ENCODE assay signal across 29 mouse cellular contexts in the genomic region with DNA sequence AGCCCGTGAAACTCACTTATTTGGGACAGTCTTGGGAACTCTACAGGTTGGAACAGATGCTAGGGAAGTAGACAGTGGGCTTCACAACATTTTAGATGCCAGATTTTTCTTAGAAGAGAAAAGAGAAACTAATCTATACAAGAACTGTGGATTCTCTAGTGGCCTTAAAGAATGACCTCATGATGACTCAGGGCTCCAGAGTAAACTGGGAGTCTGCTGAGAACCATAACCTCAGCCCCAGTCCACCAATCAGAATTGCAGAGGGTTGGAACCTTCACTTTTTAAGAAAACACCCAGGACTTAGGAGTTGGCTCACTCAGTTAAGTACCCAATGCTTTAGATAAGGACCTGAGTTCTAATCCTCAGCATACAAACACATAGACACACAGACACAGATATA.
DNase-seq lines count a peak whose midpoint lies in the region; ATAC-seq lines count a peak whose summit lies in the region.
"Had no signal": no experiment of that assay in that cellular context is flagged by ENCODE, and none has a peak within 500 bp of the region (broad histone marks: within the 10 kb centered on the region; RNA-seq: fewer than 3 reads in every experiment).

No protein-coding gene starts in this region.

- no peaks in the 10 kb centered on the region for H3K4me1 ChIP-seq in intestine, embryonic 16.5 days (ENCODE audit: control insufficient read depth, insufficient read depth, low read length)
- H3K4me1 ChIP-seq: embryonic facial prominence, embryonic 12.5 days; embryonic facial prominence, embryonic 15.5 days; forebrain, embryonic 10.5 days; forebrain, embryonic 13.5 days; heart, embryonic 12.5 days; heart, embryonic 15.5 days had no signal

- no peaks in the 10 kb centered on the region for H3K9me3 ChIP-seq in intestine, embryonic 16.5 days (ENCODE audit: control insufficient read depth, low read length)
- H3K9me3 ChIP-seq: embryonic facial prominence, embryonic 12.5 days; embryonic facial prominence, embryonic 15.5 days; forebrain, embryonic 10.5 days; forebrain, embryonic 13.5 days; heart, embryonic 12.5 days; heart, embryonic 15.5 days had no signal

- H3K36me3 ChIP-seq in intestine, embryonic 16.5 days (ENCODE audit: control insufficient read depth, insufficient read depth, low read length) = no peaks in the 10 kb centered on the region
- H3K36me3 ChIP-seq: embryonic facial prominence, embryonic 12.5 days; embryonic facial prominence, embryonic 15.5 days; forebrain, embryonic 10.5 days; G1E; heart, embryonic 12.5 days; heart, embryonic 15.5 days had no signal

- H3K9ac ChIP-seq in intestine, embryonic 16.5 days (ENCODE audit: low read depth, low read length) = no peak overlapping the region
- H3K9ac ChIP-seq: embryonic facial prominence, embryonic 12.5 days; embryonic facial prominence, embryonic 15.5 days; forebrain, embryonic 13.5 days; heart, embryonic 12.5 days; heart, embryonic 15.5 days; hindbrain, embryonic 14.5 days had no signal

- H3K4me2 ChIP-seq in intestine, embryonic 16.5 days (ENCODE audit: low read depth, low read length) = no peak overlapping the region
- H3K4me2 ChIP-seq: embryonic facial prominence, embryonic 12.5 days; embryonic facial prominence, embryonic 15.5 days; forebrain, embryonic 13.5 days; heart, embryonic 12.5 days; heart, embryonic 15.5 days; hindbrain, embryonic 14.5 days had no signal

- WGBS in intestine, embryonic 16.5 days = 85% methylated on average over 1 of the region's 1 CpGs

- no peaks in the 10 kb centered on the region for H3K27me3 ChIP-seq in intestine, embryonic 16.5 days (replicated peaks; ENCODE audit: control insufficient read depth, insufficient read depth, low read length)
- H3K27me3 ChIP-seq: embryonic facial prominence, embryonic 12.5 days; embryonic facial prominence, embryonic 15.5 days; forebrain, embryonic 13.5 days; heart, embryonic 12.5 days; heart, embryonic 15.5 days had no signal

- no peak overlapping the region for H3K27ac ChIP-seq in intestine, embryonic 16.5 days (ENCODE audit: low read length)
- H3K27ac ChIP-seq: embryonic facial prominence, embryonic 12.5 days; embryonic facial prominence, embryonic 15.5 days; forebrain, embryonic 10.5 days; forebrain, embryonic 13.5 days; heart, embryonic 15.5 days; hindbrain, embryonic 14.5 days; hindbrain, postnatal 0 days had no signal

- DNase-seq in 3134 (ENCODE audit: extremely low read depth, insufficient read length, low spot score) (peak; percentile 37), 3T3-L1 (ENCODE audit: low read depth, low spot score) (peak; percentile 79), NIH3T3 (ENCODE audit: low read depth) (peak; percentile 58)
- no peak for DNase-seq in urinary bladder, postnatal 14 days (ENCODE audit: low spot score)
- DNase-seq in thymus, postnatal 0 days (ENCODE audit: low spot score) = no peak
- DNase-seq: adrenal gland, adult 8-10 months; adrenal gland, postnatal 25 days; cerebellum, adult 18-20 months; cerebellum, adult 9-10 months; cerebellum, postnatal 14 days; gastrocnemius, postnatal 10 days; heart, adult 18-20 months; heart, postnatal 10 days; heart, postnatal 4 days; kidney, adult 2 months had no signal

- H3K4me3 ChIP-seq in intestine, embryonic 16.5 days (ENCODE audit: low read length) = no peak overlapping the region
- H3K4me3 ChIP-seq: embryonic facial prominence, embryonic 12.5 days; embryonic facial prominence, embryonic 15.5 days; erythroblast, embryonic 14.5 days; forebrain, embryonic 10.5 days; forebrain, embryonic 13.5 days; heart, embryonic 12.5 days; heart, embryonic 15.5 days had no signal

- ATAC-seq in intestine, embryonic 16.5 days = no peak
- ATAC-seq: forebrain, embryonic 13.5 days; forebrain, embryonic 16.5 days; hindbrain, postnatal 0 days; inflammation-experienced regulatory T-cells, adult 6 months; intestine, postnatal 0 days had no signal

Comparison
In these comparisons a context has a peak if more than half of its experiments do, and no peak if none do; other contexts are left out.
1. DNase-seq: peak in 3134 (single experiment), 3T3-L1 (single experiment) and NIH3T3 (single experiment); none in urinary bladder, postnatal 14 days (single experiment) and thymus, postnatal 0 days (single experiment).